Mouse (Mus musculus): ENCODE data around the gene Ubxn4. TPM values are rescaled to one million over a fixed set of nuclear protein-coding genes. Genes with fewer than 3 reads are reported as not detected.
A peak's percentile ranks its signal among the peaks of the same experiment; 100 is the strongest.
"Not testable (repeated sequence)": the region's sequence is repeated elsewhere in the genome, so short reads cannot be mapped to it uniquely, and the experiment has no call there.

Gene Ubxn4
- 63.4 and 64.7 TPM in 2 replicates for polyA plus RNA-seq (2016; fragmentation: Nextera tagmentation; extraction: Ambion mirVana)

DNA sequence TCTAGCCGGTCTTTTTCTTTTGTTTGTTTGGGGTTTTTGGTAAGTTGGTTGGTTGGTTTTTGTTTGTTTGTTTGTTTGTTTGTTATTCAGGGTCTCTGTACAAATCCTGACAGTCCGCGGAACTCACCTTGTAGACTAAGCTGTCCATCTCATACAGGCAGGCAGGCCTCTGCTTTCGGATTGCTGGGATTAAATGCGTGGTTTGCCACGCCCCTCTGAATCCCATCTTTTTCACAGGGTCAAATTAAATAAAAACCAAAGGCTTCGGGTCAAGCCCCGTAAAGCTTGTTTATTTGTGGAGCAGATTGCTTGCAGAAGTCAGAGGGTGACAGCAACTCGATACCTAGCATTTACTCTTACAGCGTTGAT lies at the start of gene Ubxn4:
Gene Ubxn4, plus strand, starts transcription at position 338 of the 369 bp plus-strand sequence.
- H3K36me3 ChIP-seq, result peaks cover 13% of the 10 kb centered on the region
- H3K27me3 ChIP-seq (ENCODE audit: low read depth, poor library complexity, severe bottlenecking), result no peaks in the 10 kb centered on the region
- 7% methylated on average over 10 of the region's 10 CpGs for WGBS
- no peaks in the 10 kb centered on the region for H3K9me3 ChIP-seq (replicated peaks)
- peak within 1 kb of the TSS; percentile 92 for H3K27ac ChIP-seq (replicated peaks)
- H3K4me1 ChIP-seq, result peaks cover 23% of the 10 kb centered on the region
- peak within 1 kb of the TSS; percentile 70 for H3K4me3 ChIP-seq
- DNase-seq (ENCODE audit: low spot score), result no peak

DNA sequence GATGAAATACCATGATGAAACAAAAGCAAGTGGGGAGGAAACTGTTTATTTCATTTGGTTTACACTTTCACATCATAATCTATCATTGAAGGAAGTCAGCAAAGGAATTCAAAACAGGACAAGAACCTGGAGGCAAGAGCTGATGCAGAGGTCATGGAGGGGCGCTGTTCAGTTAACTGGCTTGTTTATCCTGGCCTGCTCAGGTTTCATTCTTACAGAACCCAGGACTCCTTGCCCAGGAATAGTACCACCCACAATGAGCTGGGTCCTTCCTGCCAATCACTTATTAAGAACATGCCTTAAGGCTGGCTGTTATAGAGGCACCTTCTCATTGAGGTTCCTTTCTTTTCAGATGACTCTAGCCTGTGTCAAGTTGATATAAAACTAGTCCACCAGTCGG lies 49.8 kb upstream of the Ubxn4 start:
- peaks cover 69% of the 10 kb centered on the region for H3K36me3 ChIP-seq
- H3K4me3 ChIP-seq, result no peak overlapping the region
- no peaks in the 10 kb centered on the region for H3K4me1 ChIP-seq
- 76% methylated on average over 2 of the region's 2 CpGs for WGBS
- no peaks in the 10 kb centered on the region for H3K9me3 ChIP-seq (replicated peaks)
- DNase-seq (ENCODE audit: low spot score), result no peak
- no peak overlapping the region for H3K27ac ChIP-seq (replicated peaks)
- H3K27me3 ChIP-seq (ENCODE audit: low read depth, poor library complexity, severe bottlenecking), result no peaks in the 10 kb centered on the region

DNA sequence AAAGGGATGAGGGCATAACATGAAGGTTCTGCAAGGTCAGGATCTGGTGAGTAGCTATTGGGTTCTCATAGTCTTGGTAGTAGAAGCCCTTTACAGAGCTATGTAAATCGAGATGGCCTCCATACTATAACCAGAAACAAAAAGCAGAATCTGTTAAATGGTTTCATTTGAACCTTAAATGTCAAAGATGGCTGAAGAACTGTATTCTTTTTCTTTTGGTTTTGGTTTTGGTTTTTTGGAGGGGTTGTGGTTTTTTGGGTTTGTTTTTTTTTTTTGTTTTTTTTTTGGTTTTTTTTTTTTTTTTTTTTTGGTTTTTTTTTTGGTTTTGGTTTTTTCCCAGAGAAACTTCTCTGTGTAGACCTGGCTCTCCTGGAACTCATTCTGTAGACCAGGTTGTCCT lies 46.4 kb upstream of the Ubxn4 start:
- H3K36me3 ChIP-seq, result peaks cover 61% of the 10 kb centered on the region
- 93% methylated on average over 1 of the region's 1 CpGs for WGBS
- DNase-seq (ENCODE audit: low spot score), result no peak
- no peak overlapping the region for H3K4me3 ChIP-seq
- H3K4me1 ChIP-seq, result no peaks in the 10 kb centered on the region
- no peaks in the 10 kb centered on the region for H3K27me3 ChIP-seq (ENCODE audit: low read depth, poor library complexity, severe bottlenecking)
- no peak overlapping the region for H3K27ac ChIP-seq (replicated peaks)
- H3K9me3 ChIP-seq (replicated peaks), result no peaks in the 10 kb centered on the region

DNA sequence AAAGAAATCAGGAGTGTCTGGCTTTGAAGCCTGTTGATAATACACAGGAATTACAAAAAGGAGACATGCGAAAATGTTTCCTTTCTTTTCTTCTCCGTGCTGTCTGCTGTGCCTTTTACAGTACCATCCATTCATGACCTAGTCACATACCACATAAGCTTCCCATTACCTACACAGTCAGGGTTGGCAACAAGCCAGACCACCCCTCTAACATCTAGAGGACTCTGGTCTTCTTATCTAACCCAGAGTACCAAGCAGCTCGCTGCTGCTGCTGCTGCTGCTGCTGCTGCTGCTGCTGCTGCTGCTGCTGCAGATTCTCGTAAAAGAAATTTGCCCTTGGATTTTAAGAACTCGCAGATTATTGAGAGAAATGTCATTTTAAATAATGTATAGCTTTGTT lies 30.5 kb upstream of the Ubxn4 start:
- no peak for DNase-seq (ENCODE audit: low spot score)
- WGBS, result 90% methylated on average over 5 of the region's 5 CpGs
- Histone ChIP-seq H3K36me3 (peaks cover 73% of the 10 kb centered on the region), H3K4me3 (no peak overlapping the region), H3K27me3 (ENCODE audit: low read depth, poor library complexity, severe bottlenecking) (no peaks in the 10 kb centered on the region), H3K4me1 (no peaks in the 10 kb centered on the region), H3K27ac (replicated peaks) (no peak overlapping the region), H3K9me3 (replicated peaks) (no peaks in the 10 kb centered on the region)

DNA sequence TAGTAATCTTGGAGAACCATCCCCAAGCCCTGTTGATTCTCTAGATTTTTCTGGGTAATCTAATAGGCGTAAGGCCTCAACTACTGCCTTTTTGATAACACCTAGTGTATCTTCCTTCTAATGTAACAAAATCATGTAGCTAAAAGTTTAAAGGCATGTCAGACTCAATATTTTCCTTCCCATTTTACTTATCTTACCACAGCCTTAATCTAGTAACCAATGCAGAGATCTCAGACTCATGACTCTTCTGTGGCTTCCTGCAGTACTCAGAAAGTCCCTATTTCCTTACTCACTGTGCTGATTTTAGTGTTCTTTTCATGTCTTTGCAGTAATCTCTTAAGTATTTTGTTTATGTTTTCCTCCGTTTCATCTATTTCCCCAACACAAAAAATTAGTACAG lies 21.9 kb upstream of the Ubxn4 start:
- H3K4me1 ChIP-seq, result no peaks in the 10 kb centered on the region
- H3K27me3 ChIP-seq (ENCODE audit: low read depth, poor library complexity, severe bottlenecking), result no peaks in the 10 kb centered on the region
- WGBS, result 97% methylated on average over 2 of the region's 2 CpGs
- H3K27ac ChIP-seq (replicated peaks), result no peak overlapping the region
- no peaks in the 10 kb centered on the region for H3K9me3 ChIP-seq (replicated peaks)
- H3K36me3 ChIP-seq, result peaks cover 68% of the 10 kb centered on the region
- H3K4me3 ChIP-seq, result no peak overlapping the region
- DNase-seq (ENCODE audit: low spot score), result no peak

DNA sequence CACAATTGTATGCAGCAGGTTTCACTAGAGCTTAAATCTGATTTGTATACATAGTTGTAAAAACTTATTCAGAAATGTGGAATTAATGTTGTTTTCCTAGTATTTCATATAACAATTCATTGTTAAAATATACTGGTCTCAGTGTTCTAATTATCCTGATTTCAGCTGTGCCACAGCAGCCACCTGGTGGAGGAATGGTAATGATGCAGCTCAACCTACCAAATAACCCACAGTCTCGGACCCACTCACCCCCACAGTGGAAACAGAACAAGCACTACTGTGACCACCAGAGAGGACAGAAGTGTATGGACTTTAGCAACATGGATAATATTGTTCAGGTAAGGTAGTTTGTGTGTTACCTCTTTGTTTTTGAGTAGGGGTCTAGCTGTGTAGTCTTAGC lies 20.5 kb upstream of the Ubxn4 start:
- no peaks in the 10 kb centered on the region for H3K4me1 ChIP-seq
- H3K27ac ChIP-seq (replicated peaks), result no peak overlapping the region
- no peaks in the 10 kb centered on the region for H3K27me3 ChIP-seq (ENCODE audit: low read depth, poor library complexity, severe bottlenecking)
- H3K9me3 ChIP-seq (replicated peaks), result no peaks in the 10 kb centered on the region
- no peak for DNase-seq (ENCODE audit: low spot score)
- H3K4me3 ChIP-seq, result no peak overlapping the region
- H3K36me3 ChIP-seq, result peaks cover 59% of the 10 kb centered on the region
- 79% methylated on average over 1 of the region's 1 CpGs for WGBS

DNA sequence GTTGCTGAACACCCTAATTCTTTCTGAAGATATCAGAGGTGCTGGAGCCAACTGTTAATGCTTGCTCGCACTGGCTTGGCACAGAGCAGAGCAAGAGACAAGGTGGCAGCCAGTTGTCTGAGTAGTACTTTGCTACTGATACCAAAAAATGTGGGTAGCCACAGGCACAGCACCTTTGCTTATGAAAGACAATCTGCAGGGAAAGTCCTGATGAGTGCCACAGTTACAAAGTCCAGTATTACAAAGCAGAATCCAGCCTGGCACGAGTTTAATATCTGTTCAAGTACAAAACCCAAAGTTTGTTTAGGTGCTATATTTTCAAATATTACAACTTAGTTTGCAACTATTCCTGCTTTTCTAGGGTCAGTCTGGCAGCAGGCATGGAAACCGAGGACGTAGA lies 8.6 kb upstream of the Ubxn4 start:
- H3K27me3 ChIP-seq (ENCODE audit: low read depth, poor library complexity, severe bottlenecking), result no peaks in the 10 kb centered on the region
- no peak for DNase-seq (ENCODE audit: low spot score)
- H3K27ac ChIP-seq (replicated peaks), result no peak overlapping the region
- H3K9me3 ChIP-seq (replicated peaks), result no peaks in the 10 kb centered on the region
- H3K4me3 ChIP-seq, result no peak overlapping the region
- H3K36me3 ChIP-seq, result peaks cover 87% of the 10 kb centered on the region
- WGBS, result 97% methylated on average over 4 of the region's 4 CpGs
- H3K4me1 ChIP-seq, result no peaks in the 10 kb centered on the region

DNA sequence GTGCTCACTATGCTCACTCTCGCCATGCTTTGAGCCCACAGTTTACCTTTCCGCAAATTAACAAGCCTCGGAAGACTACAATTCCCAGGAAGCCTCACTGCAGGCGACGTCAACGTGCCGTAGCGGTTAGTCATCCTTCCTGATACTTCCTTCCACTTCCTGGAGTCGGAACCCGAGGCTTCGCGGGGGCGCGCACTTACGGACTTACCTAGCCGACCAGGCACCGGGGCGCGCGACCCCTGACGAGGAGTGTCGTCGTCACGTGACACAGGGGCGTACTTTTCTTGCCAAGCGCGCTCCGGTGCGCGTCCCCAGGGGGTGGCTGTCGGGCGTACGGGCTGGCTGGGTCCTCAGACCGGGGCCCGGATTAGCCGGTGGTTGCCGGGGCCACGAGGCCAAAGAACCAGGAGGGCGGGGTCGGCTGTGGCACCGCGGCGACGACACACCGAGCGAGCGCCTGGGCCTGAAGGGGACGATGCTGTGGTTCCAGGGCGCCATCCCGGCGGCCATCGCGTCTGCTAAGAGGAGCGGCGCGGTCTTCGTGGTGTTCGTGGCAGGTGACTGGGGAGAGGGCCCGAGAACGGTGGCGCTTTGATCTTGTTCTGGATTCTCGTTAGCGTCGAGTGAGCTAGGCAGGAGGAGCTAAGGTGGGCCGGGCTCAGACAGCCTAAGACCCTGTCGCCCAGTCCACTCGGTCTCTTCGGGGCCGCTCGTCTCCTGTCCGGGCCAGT lies 397 bp downstream of the Ubxn4 start:
- H3K9me3 ChIP-seq (replicated peaks), result no peaks in the 10 kb centered on the region
- DNase-seq (ENCODE audit: low spot score), result peak; percentile 98
- peaks cover 23% of the 10 kb centered on the region for H3K4me1 ChIP-seq
- H3K4me3 ChIP-seq, result peak overlapping the region; percentile 70
- peak overlapping the region; percentile 92 for H3K27ac ChIP-seq (replicated peaks)
- H3K27me3 ChIP-seq (ENCODE audit: low read depth, poor library complexity, severe bottlenecking), result no peaks in the 10 kb centered on the region
- H3K36me3 ChIP-seq, result peaks cover 10% of the 10 kb centered on the region; the same call in 1 of the 2 replicates
- under 1% methylated on average over 71 of the region's 71 CpGs for WGBS

DNA sequence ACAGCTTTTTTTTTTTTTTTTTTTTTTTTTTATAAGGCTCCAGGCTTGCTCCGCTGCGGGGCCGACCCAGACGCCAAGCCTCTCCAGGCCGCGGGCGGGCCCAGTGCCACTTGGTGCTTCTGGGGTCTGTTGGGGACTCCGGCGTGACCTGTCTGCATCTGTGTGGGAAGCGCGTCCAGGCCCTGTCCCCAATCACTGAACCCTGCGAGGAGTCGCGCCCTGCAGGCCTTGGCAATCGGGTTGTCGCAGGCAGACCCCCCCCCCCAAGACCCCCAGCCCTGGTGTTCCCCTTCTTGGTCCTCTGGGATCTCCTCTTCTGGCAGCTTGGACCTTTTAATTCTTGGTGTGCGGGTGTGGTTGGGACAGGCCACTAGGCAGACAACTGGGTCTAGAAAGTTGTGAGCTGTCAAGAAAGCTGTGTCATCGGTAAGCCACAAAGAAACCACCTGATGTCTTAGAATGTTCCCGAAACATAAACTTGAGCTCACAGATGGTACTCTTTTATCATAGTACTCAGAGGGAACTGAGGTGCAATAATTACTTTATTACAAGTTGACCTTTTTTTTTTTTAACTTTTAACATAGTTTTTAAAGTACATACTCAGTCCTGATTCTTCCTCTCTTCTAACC lies 1.1 kb downstream of the Ubxn4 start:
- WGBS, result 4% methylated on average over 19 of the region's 19 CpGs
- Histone ChIP-seq H3K4me1 (peaks cover 23% of the 10 kb centered on the region), H3K27me3 (ENCODE audit: low read depth, poor library complexity, severe bottlenecking) (no peaks in the 10 kb centered on the region), H3K4me3 (peak overlapping the region; percentile 70), H3K36me3 (peaks cover 8% of the 10 kb centered on the region), H3K9me3 (replicated peaks) (no peaks in the 10 kb centered on the region), H3K27ac (replicated peaks) (peak overlapping the region; percentile 92)
- peak; percentile 59 for DNase-seq (ENCODE audit: low spot score)

DNA sequence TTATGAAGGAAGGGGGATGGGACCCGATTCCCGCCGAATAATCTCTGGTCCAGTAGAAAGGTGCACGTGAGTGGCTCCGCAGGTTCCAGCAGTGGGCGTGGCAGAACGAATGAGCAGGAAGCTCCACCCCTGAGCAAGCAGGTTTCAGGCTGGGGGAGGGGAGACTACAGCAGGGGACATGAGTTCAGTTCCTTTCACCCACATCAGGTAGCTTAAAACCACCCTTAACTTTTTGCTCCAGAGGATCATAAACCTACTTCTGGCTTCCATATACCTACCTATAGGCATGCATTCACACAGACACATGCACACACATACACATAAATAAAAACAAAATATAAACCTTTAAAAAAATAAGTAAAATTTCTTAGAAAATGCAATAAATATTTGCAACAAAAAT lies 23.3 kb downstream of the Ubxn4 start:
- not testable (repeated sequence) for H3K4me3 ChIP-seq; H3K4me1 ChIP-seq; DNase-seq (ENCODE audit: low spot score); H3K9me3 ChIP-seq (replicated peaks); H3K27me3 ChIP-seq (ENCODE audit: low read depth, poor library complexity, severe bottlenecking); H3K27ac ChIP-seq (replicated peaks)
- 82% methylated on average over 7 of the region's 7 CpGs for WGBS
- H3K36me3 ChIP-seq, result peaks cover 98% of the 10 kb centered on the region

DNA sequence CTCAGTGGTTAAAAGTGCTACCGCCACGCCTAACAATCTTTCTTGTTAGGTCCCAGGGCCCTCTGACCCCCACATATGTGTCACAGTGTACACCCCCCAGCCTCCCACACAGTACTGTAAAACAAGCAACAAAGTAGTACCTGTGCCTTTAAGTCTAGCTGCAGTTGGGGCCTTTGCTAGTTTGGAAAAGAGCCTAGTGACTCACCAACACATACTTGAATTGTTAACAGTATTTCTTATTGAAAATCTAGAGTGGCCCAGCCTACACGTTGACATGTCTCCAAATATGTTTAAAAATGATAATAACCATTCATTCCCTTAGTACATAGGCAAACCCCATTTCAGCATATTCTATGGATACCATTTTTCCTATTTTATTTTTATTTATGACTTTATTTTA lies 27.0 kb downstream of the Ubxn4 start:
- 95% methylated on average over 3 of the region's 3 CpGs for WGBS
- Histone ChIP-seq H3K9me3 (replicated peaks) (no peaks in the 10 kb centered on the region), H3K4me1 (no peaks in the 10 kb centered on the region), H3K27ac (replicated peaks) (no peak overlapping the region), H3K27me3 (ENCODE audit: low read depth, poor library complexity, severe bottlenecking) (no peaks in the 10 kb centered on the region), H3K4me3 (no peak overlapping the region), H3K36me3 (peaks cover 99% of the 10 kb centered on the region)
- no peak for DNase-seq (ENCODE audit: low spot score)

DNA sequence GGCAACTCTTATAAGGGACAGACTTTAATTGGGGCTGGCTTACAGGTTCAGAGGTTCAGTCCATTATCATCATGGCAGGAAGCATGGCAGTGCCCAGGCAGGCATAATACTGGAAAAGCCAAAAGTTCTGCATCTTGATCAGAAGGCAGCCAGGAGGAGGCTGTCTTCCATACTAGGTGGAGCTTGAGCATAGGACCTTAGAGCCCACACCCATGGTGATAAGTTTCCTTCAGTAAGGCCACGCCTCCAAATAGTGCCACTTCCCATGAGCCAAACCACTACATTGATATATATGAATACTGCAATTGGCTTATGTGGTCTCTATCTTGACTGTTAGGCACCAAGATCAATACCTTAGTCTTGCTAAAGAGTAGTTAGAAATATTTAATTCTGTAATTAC lies 32.1 kb downstream of the Ubxn4 start:
- H3K36me3 ChIP-seq, result peaks cover 98% of the 10 kb centered on the region
- no peaks in the 10 kb centered on the region for H3K4me1 ChIP-seq
- H3K27ac ChIP-seq (replicated peaks), result no peak overlapping the region
- H3K9me3 ChIP-seq (replicated peaks), result no peaks in the 10 kb centered on the region
- DNase-seq (ENCODE audit: low spot score), result no peak
- WGBS, result 89% methylated on average over 1 of the region's 1 CpGs
- H3K27me3 ChIP-seq (ENCODE audit: low read depth, poor library complexity, severe bottlenecking), result no peaks in the 10 kb centered on the region
- H3K4me3 ChIP-seq, result no peak overlapping the region

DNA sequence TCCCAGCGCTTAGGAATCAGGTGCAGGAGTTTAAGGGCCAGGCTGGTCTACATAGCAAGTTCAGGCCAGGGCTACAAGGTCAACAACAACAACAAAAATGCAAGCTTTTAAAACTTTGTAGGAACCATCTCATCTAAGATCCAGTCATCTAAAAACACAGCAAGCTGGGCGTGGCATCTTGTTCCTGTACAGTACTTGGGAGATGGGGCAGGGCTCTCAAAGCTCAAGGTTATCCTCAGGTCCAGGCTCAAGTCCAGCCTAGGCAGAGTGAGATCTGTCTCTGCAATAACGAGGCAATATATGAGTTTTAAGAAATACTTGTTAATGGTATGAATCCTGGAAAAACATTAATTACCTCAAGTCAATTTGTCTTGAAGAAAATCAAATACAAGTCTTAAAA lies 34.8 kb downstream of the Ubxn4 start:
- peaks cover 96% of the 10 kb centered on the region for H3K36me3 ChIP-seq

More for the DNA sequence above, 34.8 kb downstream of the Ubxn4 start:
- no peaks in the 10 kb centered on the region for H3K4me1 ChIP-seq
- H3K27ac ChIP-seq (replicated peaks), result no peak overlapping the region
- H3K27me3 ChIP-seq (ENCODE audit: low read depth, poor library complexity, severe bottlenecking), result no peaks in the 10 kb centered on the region
- peaks cover 7% of the 10 kb centered on the region; the same call in 1 of the 2 replicates for H3K9me3 ChIP-seq (replicated peaks)
- no peak for DNase-seq (ENCODE audit: low spot score)
- WGBS, result 94% methylated on average over 3 of the region's 3 CpGs
- H3K4me3 ChIP-seq, result no peak overlapping the region

Measured in midbrain, embryonic 10.5 days (tissue).